ENCODE assay signal across 9 mouse cellular contexts in genomic region chr8:86364898-86365297, GRCm38 (mm10).
A peak's percentile ranks its signal among the peaks of the same experiment; 100 is the strongest.
DNase-seq lines count a peak whose midpoint lies in the region; ATAC-seq and TF ChIP-seq lines count a peak whose summit lies in the region.
"Had no signal": no experiment of that assay in that cellular context is flagged by ENCODE, and none has a peak within 500 bp of the region (broad histone marks: within the 10 kb centered on the region; RNA-seq: fewer than 3 reads in every experiment).

No protein-coding gene starts in this region.

- H3K9me3 ChIP-seq in hindbrain, embryonic 11.5 days (ENCODE audit: control insufficient read depth, low read length): no peaks in the 10 kb centered on the region
- H3K9me3 ChIP-seq in hindbrain, embryonic 14.5 days (ENCODE audit: control insufficient read depth, low read length): no peaks in the 10 kb centered on the region
- H3K9me3 ChIP-seq in neural tube, embryonic 11.5 days (ENCODE audit: control insufficient read depth, low read length): no peaks in the 10 kb centered on the region
- H3K9me3 ChIP-seq in neural tube, embryonic 15.5 days (replicated peaks): no peaks in the 10 kb centered on the region

- peak; percentile 43 for DNase-seq in hindbrain, embryonic 11.5 days (ENCODE audit: low spot score)
- DNase-seq in hindbrain, embryonic 14.5 days (ENCODE audit: low spot score): no peak
- DNase-seq in neural tube, embryonic 11.5 days (ENCODE audit: low spot score): peak; percentile 44
- no peak for DNase-seq in brain, embryonic 14.5 days (ENCODE audit: low read depth)
- peak; percentile 7 for DNase-seq in thymus, postnatal 0 days (ENCODE audit: low spot score)
- no peak for DNase-seq in T-cell, adult 2 months (ENCODE audit: low spot score)
- no peak for DNase-seq in adrenal gland, adult (ENCODE audit: inconsistent age in 2 of 2, low spot score in 1 of 2)
- DNase-seq: lung, postnatal 10 days had no signal

- no peaks in the 10 kb centered on the region for H3K36me3 ChIP-seq in hindbrain, embryonic 11.5 days (ENCODE audit: control insufficient read depth, insufficient read depth, low read length)
- H3K36me3 ChIP-seq in hindbrain, embryonic 14.5 days (replicated peaks; ENCODE audit: control insufficient read depth, insufficient read depth): no peaks in the 10 kb centered on the region
- no peaks in the 10 kb centered on the region for H3K36me3 ChIP-seq in neural tube, embryonic 11.5 days (ENCODE audit: control insufficient read depth, insufficient read depth, low read length)
- no peaks in the 10 kb centered on the region for H3K36me3 ChIP-seq in neural tube, embryonic 15.5 days

- H3K9ac ChIP-seq in hindbrain, embryonic 11.5 days (ENCODE audit: low read depth, low read length): no peak overlapping the region
- H3K9ac ChIP-seq in hindbrain, embryonic 14.5 days: no peak overlapping the region
- no peak overlapping the region for H3K9ac ChIP-seq in neural tube, embryonic 11.5 days (ENCODE audit: low read length)
- H3K9ac ChIP-seq in neural tube, embryonic 15.5 days (replicated peaks): no peak overlapping the region

- no peaks in the 10 kb centered on the region for H3K27me3 ChIP-seq in hindbrain, embryonic 11.5 days (ENCODE audit: control insufficient read depth, insufficient read depth, low read length)
- H3K27me3 ChIP-seq in hindbrain, embryonic 14.5 days (ENCODE audit: control insufficient read depth, insufficient read depth, low read length): no peaks in the 10 kb centered on the region
- H3K27me3 ChIP-seq in neural tube, embryonic 11.5 days (ENCODE audit: control insufficient read depth, insufficient read depth, low read length): no peaks in the 10 kb centered on the region
- H3K27me3 ChIP-seq in neural tube, embryonic 15.5 days (replicated peaks): no peaks in the 10 kb centered on the region

- H3K4me1 ChIP-seq in hindbrain, embryonic 11.5 days (replicated peaks; ENCODE audit: control insufficient read depth, insufficient read depth, low read length): no peaks in the 10 kb centered on the region
- peaks cover 5% of the 10 kb centered on the region; the same call in 1 of the 2 replicates for H3K4me1 ChIP-seq in hindbrain, embryonic 14.5 days (replicated peaks; ENCODE audit: control insufficient read depth, insufficient read depth, low read length)
- no peaks in the 10 kb centered on the region; the same call in 1 of the 2 replicates for H3K4me1 ChIP-seq in neural tube, embryonic 11.5 days (ENCODE audit: control insufficient read depth, insufficient read depth, low read length)
- peaks cover 4% of the 10 kb centered on the region; the same call in 1 of the 2 replicates for H3K4me1 ChIP-seq in neural tube, embryonic 15.5 days

- WGBS in hindbrain, embryonic 11.5 days: 47% methylated on average over 2 of the region's 2 CpGs
- 51% methylated on average over 2 of the region's 2 CpGs for WGBS in hindbrain, embryonic 14.5 days
- 42% methylated on average over 2 of the region's 2 CpGs for WGBS in neural tube, embryonic 11.5 days
- WGBS in neural tube, embryonic 15.5 days: 55% methylated on average over 2 of the region's 2 CpGs

- no peak overlapping the region for H3K27ac ChIP-seq in hindbrain, embryonic 11.5 days (ENCODE audit: low read depth, low read length)
- H3K27ac ChIP-seq in hindbrain, embryonic 14.5 days: no peak overlapping the region
- no peak overlapping the region for H3K27ac ChIP-seq in neural tube, embryonic 11.5 days (ENCODE audit: low read depth, low read length)
- H3K27ac ChIP-seq in neural tube, embryonic 15.5 days (replicated peaks): no peak overlapping the region

- TF ChIP-seq CTCF in brain, embryonic 14.5 days (IDR thresholded peaks at IDR 0.05; ENCODE audit: borderline replicate concordance, extremely low read depth, insufficient read depth, insufficient read length): peak; percentile 42; the same call in 1 of the 2 replicates

- no peak overlapping the region for H3K4me2 ChIP-seq in hindbrain, embryonic 11.5 days (replicated peaks; ENCODE audit: low read depth, low read length)
- H3K4me2 ChIP-seq in hindbrain, embryonic 14.5 days (replicated peaks): no peak overlapping the region
- H3K4me2 ChIP-seq in neural tube, embryonic 11.5 days (ENCODE audit: low read depth): no peak overlapping the region
- H3K4me2 ChIP-seq in neural tube, embryonic 15.5 days: no peak overlapping the region

- no peak for TF ChIP-seq POLR2A in brain, embryonic 14.5 days (IDR thresholded peaks at IDR 0.05; ENCODE audit: borderline replicate concordance, extremely low read depth, insufficient read depth, insufficient read length, poor library complexity, severe bottlenecking)

- ATAC-seq in hindbrain, embryonic 11.5 days (ENCODE audit: low FRiP score): no peak
- no peak for ATAC-seq in hindbrain, embryonic 14.5 days (ENCODE audit: low FRiP score)
- ATAC-seq in neural tube, embryonic 11.5 days (ENCODE audit: insufficient read depth, low FRiP score, low TSS enrichment): no peak
- ATAC-seq in neural tube, embryonic 15.5 days (ENCODE audit: low FRiP score): no peak

- no peak overlapping the region for H3K4me3 ChIP-seq in hindbrain, embryonic 11.5 days (ENCODE audit: low read depth, low read length)
- no peak overlapping the region for H3K4me3 ChIP-seq in hindbrain, embryonic 14.5 days (replicated peaks; ENCODE audit: low read length)
- no peak overlapping the region for H3K4me3 ChIP-seq in neural tube, embryonic 11.5 days (ENCODE audit: low read depth, low read length)
- no peak overlapping the region for H3K4me3 ChIP-seq in neural tube, embryonic 15.5 days (replicated peaks)

Comparison
In these comparisons a context has a peak if more than half of its experiments do, and no peak if none do; other contexts are left out.
1. DNase-seq: peak in hindbrain, embryonic 11.5 days (single experiment), neural tube, embryonic 11.5 days (single experiment) and thymus, postnatal 0 days (single experiment); none in hindbrain, embryonic 14.5 days (single experiment), brain, embryonic 14.5 days (single experiment), T-cell, adult 2 months (single experiment) and adrenal gland, adult (0 of 2).